Mouse (Mus musculus) spleen, embryonic (tissue): ENCODE data around the gene Gm21541.
"Not testable (repeated sequence)": the region's sequence is repeated elsewhere in the genome, so short reads cannot be mapped to it uniquely, and the experiment has no call there.

ENCODE experiments used
- CTCF ChIA-PET: fragments of 350-600 bp; sonication (Branson Sonifier 250); formaldehyde crosslinking; loops from one replicate; lab custom pipeline; 2022; lab: Charles Lee

Gm21541 gene

DNA sequence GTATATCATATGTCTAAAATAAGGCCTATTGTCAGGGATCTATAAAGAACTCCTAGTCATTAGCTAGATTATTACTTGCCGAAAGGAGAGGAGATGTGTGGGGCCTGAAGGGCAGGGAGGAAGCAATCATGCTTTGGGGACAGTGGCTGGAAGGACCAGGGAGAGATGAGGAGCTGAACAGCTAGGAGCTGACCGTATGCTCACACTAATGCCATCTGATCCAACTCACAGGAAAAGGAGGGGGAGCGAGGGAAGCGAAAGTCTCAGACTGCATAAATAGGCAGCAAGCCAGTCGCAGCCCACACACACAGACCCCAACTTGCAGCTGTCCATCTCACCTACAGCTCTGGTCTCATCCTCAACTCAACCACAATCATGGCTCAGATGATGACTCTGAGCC lies at the start of gene Gm21541:
Gene Gm21541, plus strand, starts transcription at position 301 of the 400 bp plus-strand sequence.
- CTCF ChIA-PET, result not testable (repeated sequence)

DNA sequence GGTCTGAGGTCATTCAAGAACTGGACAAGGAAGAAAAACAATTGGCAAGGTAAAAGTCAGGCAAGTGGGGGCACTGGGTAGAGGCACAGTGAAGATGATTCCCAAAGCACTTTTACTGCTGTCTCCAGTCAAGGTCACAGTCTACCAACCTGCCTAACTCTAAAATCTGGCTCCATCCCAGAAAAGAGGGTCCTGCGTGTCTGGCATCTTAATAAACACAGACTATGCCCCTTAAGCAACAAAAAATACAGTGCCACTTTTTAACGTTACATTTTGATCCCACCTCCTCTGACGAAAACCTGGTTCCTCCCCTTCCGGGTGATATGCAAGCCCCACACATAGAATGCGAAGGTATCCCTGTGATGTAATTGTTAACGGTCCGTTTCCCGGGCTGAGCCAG lies 37.9 kb downstream of the Gm21541 start, which contains the start of gene Gm20878:
Gene Gm20878, plus strand, starts transcription at position 301 of the 400 bp plus-strand sequence.
- CTCF ChIA-PET, result not testable (repeated sequence)
